Mouse (Mus musculus) small intestine, adult 2 months (tissue): ENCODE measurements at regions not wholly inside any gene's neighbourhood (a gene's known extent, or its start where the extent isn't known, plus 50 kb on each side); places are given as distances from the start of the nearest gene placed in this dataset.

Experiments
- H3K27ac ChIP-seq: fragments of 200-500 bp; 2 replicates; pipeline ENCODE4 v1.5.1; 2012; ENCODE audit warnings: low read depth, low read length, control low read depth, inconsistent platforms; ENCODE audit not compliant: insufficient read depth
- H3K27me3 ChIP-seq: fragments of 200-500 bp; 2 replicates; pipeline ENCODE4 v1.6.1; 2012; ENCODE audit warnings: mild to moderate bottlenecking, moderate library complexity, low read length, inconsistent platforms; ENCODE audit not compliant: control insufficient read depth, insufficient read depth
- H3K36me3 ChIP-seq: fragments of 200-500 bp; 2 replicates; pipeline ENCODE4 v1.6.1; 2012; ENCODE audit warnings: mild to moderate bottlenecking, low read length, control low read depth, inconsistent platforms; ENCODE audit not compliant: control insufficient read depth, insufficient read depth
- H3K4me1 ChIP-seq: fragments of 200-500 bp; 2 replicates; pipeline ENCODE4 v1.6.1; 2012; ENCODE audit warnings: low read length, inconsistent platforms, mixed read lengths; ENCODE audit not compliant: control insufficient read depth, insufficient read depth, insufficient read length
- H3K4me3 ChIP-seq: fragments of 200-500 bp; 2 replicates; pipeline ENCODE4 v1.5.1; 2012; ENCODE audit warnings: low read depth, mild to moderate bottlenecking, control low read depth, inconsistent platforms, low read length, moderate library complexity
- CTCF ChIP-seq: fragments of 200-500 bp; IDR thresholded peaks from 2 replicates; pipeline ENCODE4 v1.5.1; 2012; ENCODE audit warnings: low read depth, mild to moderate bottlenecking, control low read depth, inconsistent platforms, low read length, moderate library complexity, mixed read lengths; ENCODE audit not compliant: insufficient replicate concordance, insufficient read length; ENCODE audit errors: extremely low read depth
- POLR2A ChIP-seq: fragments of 200-500 bp; IDR thresholded peaks from 2 replicates; pipeline ENCODE4 v1.6.1; 2012; ENCODE audit warnings: low read depth, mild to moderate bottlenecking, control low read depth, inconsistent platforms, low read length, moderate library complexity
- WGBS: fragments of 180-500 bp; shearing (Covaris S2); methylation state at CpG from one replicate; pipeline ENCODE4 v1.1.7; 2018; 5-methylcytosine and 5-hydroxymethylcytosine counted together

DNA sequence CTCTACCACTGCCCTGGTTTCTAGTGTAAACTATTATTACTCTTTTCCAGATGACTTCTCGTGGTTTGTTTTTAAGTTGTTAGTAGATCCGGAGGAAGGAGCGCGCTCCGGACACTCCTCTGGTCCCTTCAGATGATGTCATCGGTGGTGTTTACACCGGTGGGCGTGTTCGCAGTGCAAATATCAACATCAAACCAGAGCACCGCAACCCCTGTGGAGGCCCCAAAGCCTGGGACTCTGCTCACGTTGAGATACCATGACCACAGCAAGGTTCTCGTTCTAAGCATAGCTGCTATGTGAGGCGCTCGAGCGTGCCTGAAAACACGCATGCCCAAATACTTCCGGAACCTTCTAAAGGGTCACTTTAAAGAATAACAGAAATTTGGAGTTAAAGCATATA, 149.8 kb upstream of the Arid2 start:
- Histone ChIP-seq H3K4me1 (peaks cover 2% of the 10 kb centered on the region; the same call in 1 of the 2 replicates), H3K27ac (no peak overlapping the region), H3K36me3 (no peaks in the 10 kb centered on the region), H3K27me3 (no peaks in the 10 kb centered on the region), H3K4me3 (no peak overlapping the region)
- WGBS = 83% methylated on average over 17 of the region's 17 CpGs
- TF ChIP-seq CTCF (no peak), POLR2A (no peak)

DNA sequence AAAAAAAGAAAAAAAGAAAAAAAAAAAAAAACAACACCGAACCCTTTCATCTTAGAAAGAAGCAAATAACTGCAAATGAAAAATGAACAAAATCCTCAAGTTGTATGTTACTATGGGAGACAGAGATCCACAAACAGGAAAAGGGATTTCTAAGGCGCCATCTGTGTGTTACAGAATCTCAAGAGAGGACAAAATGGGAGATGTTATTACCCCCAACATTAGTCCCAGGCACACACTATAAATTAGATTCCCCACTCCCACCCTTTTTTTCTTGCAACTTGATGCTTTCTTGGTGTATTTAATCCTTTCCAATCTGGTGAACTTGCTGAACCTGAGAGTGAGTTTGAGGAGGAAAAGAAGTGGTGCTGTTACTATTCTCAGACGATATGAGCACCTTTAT, 149.4 kb upstream of the Arid2 start:
- 93% methylated on average over 3 of the region's 3 CpGs for WGBS
- H3K4me3 ChIP-seq = no peak overlapping the region
- peaks cover 2% of the 10 kb centered on the region; the same call in 1 of the 2 replicates for H3K4me1 ChIP-seq
- no peaks in the 10 kb centered on the region for H3K27me3 ChIP-seq
- TF ChIP-seq POLR2A (no peak), CTCF (no peak)
- no peaks in the 10 kb centered on the region for H3K36me3 ChIP-seq
- no peak overlapping the region for H3K27ac ChIP-seq

DNA sequence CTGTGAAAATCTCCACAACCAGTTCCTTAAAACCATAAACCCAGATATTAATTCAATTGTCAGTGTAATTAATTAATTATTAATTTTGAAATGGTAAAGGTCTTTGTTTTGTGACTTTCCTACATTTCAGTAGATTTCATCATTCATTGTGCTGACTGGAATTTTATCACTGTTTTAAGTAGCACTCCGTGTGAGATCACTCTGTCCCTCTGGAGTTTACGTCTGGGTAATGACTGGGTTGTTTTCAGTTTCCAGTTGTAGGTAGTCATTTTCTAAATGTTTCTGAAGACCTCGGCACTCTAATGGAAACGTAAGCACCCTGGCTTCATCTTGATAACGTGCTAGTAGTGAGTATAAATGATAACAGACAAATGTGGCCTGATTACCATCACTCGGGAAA, 133.8 kb upstream of the Arid2 start:
- TF ChIP-seq POLR2A = no peak
- TF ChIP-seq CTCF = no peak
- H3K4me1 ChIP-seq = no peaks in the 10 kb centered on the region
- no peak overlapping the region for H3K4me3 ChIP-seq
- WGBS = 68% methylated on average over 6 of the region's 6 CpGs
- H3K36me3 ChIP-seq = no peaks in the 10 kb centered on the region
- no peak overlapping the region for H3K27ac ChIP-seq
- no peaks in the 10 kb centered on the region for H3K27me3 ChIP-seq

DNA sequence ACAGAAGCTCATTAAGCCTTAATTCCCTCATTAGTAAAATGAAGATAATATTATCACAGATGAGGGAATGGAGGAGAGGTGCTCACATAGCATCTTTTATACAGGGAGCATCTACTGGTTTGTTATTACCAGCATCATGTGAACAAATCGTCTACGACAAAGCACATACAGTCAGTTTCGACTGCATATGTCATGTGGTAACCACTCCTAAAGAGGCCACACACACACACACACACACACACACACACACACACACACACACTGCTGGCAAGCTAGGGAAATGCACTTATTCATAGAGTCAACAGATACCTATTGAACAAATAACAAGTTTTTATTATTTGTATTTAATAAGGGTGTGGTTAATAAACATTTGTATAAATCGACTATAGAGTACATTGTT, 129.0 kb upstream of the Arid2 start:
- Histone ChIP-seq H3K4me3 (no peak overlapping the region), H3K36me3 (no peaks in the 10 kb centered on the region), H3K27ac (no peak overlapping the region), H3K27me3 (no peaks in the 10 kb centered on the region), H3K4me1 (no peaks in the 10 kb centered on the region)
- WGBS = 70% methylated on average over 4 of the region's 4 CpGs
- TF ChIP-seq CTCF = no peak
- no peak for TF ChIP-seq POLR2A

DNA sequence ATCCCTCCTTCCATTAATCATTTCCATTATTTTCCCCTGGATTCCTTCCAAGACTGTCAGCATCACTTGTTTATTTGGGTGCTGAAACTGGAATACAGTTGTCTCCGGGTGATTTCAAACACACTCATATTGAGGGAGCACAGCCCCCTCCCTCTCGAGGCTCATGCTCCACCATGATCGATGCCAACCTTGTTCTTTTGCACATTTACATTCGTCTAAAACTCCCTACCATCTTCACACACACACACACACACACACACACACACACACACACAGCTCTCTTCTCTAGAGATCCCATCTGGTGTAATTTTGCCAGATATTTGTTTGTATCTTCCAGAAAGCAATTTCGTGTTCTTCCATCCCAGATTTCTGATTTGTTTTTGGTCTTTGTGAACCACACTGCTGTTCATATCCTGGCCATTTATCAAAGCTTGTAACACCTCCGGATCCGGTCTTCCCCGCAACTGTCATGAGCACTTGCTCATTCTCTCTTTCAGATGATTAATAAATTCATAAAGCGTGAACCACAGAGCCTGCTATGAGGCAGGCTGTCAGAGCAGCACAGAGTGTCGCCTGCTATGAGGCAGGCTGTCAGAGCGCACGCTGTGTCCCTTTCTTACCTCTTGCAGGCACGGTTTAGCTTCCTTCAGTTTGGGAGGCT, 122.4 kb upstream of the Arid2 start:
- Histone ChIP-seq H3K36me3 (no peaks in the 10 kb centered on the region), H3K27me3 (no peaks in the 10 kb centered on the region; the same call in 1 of the 2 replicates), H3K4me1 (no peaks in the 10 kb centered on the region), H3K4me3 (no peak overlapping the region), H3K27ac (no peak overlapping the region)
- WGBS = 72% methylated on average over 13 of the region's 13 CpGs
- no peak for TF ChIP-seq CTCF
- no peak for TF ChIP-seq POLR2A

DNA sequence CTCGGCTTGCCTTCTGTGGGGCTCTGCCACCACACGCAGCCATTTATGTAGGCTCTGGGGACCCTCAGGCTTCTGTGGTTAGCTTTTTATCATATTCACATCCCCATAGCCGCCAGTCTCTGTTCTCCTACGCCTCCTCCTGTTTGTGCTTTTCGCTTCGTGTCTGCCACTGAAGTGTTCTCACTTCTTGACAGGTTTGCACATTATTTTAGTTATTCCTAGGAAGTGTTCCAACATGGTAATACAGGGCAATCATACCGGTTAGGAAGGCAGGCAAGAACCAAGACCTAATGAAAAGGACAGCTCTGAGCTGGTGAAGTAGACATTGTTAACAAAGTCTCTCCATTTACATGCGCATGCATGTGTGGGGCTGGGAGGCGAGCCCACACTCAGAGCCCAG, 120.1 kb upstream of the Arid2 start:
- 81% methylated on average over 9 of the region's 9 CpGs for WGBS
- Histone ChIP-seq H3K36me3 (no peaks in the 10 kb centered on the region), H3K4me1 (no peaks in the 10 kb centered on the region; the same call in 1 of the 2 replicates), H3K4me3 (no peak overlapping the region), H3K27me3 (peaks cover 3% of the 10 kb centered on the region; the same call in 1 of the 2 replicates), H3K27ac (no peak overlapping the region)
- TF ChIP-seq CTCF (no peak), POLR2A (no peak)

DNA sequence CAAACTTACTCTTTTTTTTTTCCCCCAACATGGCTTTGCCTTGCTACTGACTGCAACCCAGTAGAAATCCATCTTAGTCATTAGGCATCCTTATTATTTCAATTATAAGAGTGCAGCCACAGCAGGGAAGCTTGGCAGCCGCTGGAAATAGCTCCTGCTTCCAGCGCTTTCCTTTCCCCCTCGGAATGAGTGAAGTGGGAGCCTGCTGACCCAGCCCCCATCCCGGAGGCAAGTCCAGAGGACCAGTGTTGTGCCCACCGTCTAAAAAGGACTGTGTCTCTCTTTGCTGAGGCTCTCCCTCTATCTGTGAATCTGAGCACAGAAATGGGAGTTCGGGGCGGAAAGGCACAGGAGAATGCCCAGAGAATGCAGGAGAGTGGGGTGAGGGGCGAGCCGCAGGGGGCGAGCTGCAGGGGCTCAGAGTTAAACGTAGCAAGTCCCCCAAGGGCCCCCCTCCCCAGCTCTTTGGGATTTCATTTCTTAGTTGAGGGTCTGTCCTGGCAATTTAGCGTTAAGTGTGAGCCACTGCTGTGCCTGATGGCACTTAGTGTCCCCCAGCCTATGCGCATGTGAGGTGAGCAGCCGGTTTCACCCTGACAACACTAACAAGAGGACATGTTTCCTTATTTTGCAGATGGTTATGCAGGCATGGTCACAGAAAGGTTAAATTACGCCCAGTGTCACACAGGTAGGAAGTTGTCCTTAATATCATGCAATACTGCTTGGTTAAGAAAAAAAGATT, 117.4 kb upstream of the Arid2 start:
- H3K4me1 ChIP-seq = no peaks in the 10 kb centered on the region; the same call in 1 of the 2 replicates
- H3K27ac ChIP-seq = no peak overlapping the region
- H3K4me3 ChIP-seq = no peak overlapping the region
- 29% methylated on average over 15 of the region's 15 CpGs for WGBS
- H3K27me3 ChIP-seq = peaks cover 3% of the 10 kb centered on the region; the same call in 1 of the 2 replicates
- no peaks in the 10 kb centered on the region for H3K36me3 ChIP-seq
- TF ChIP-seq POLR2A (no peak), CTCF (no peak)
